Mouse (Mus musculus) olfactory bulb, adult 2 months (tissue): ENCODE measurements at regions not wholly inside any gene's neighbourhood (a gene's known extent, or its start where the extent isn't known, plus 50 kb on each side); places are given as distances from the start of the nearest gene placed in this dataset.

ENCODE experiments used
- H3K27ac ChIP-seq: fragments of 200-500 bp; 2 replicates; pipeline ENCODE4 v1.5.1; 2012; ENCODE audit warnings: low read depth, low read length; ENCODE audit not compliant: insufficient read depth
- H3K4me1 ChIP-seq: fragments of 200-500 bp; 2 replicates; pipeline ENCODE4 v1.6.1; 2012; ENCODE audit warnings: low read length; ENCODE audit not compliant: control insufficient read depth, insufficient read depth
- H3K4me3 ChIP-seq: fragments of 200-500 bp; 2 replicates; pipeline ENCODE4 v1.5.1; 2012; ENCODE audit warnings: mild to moderate bottlenecking, low read depth, low read length, moderate library complexity; ENCODE audit not compliant: insufficient read depth
- CTCF ChIP-seq: fragments of 200-500 bp; IDR thresholded peaks from 2 replicates; pipeline ENCODE4 v1.5.1; 2012; ENCODE audit warnings: low read depth, mild to moderate bottlenecking, low read length, moderate library complexity; ENCODE audit not compliant: insufficient read depth
- POLR2A ChIP-seq: fragments of 200-500 bp; IDR thresholded peaks from 2 replicates; pipeline ENCODE4 v1.6.1; 2012; ENCODE audit warnings: mild to moderate bottlenecking, low read depth, low read length, moderate library complexity; ENCODE audit not compliant: insufficient read depth
- WGBS: fragments of 180-500 bp; shearing (Covaris S2); methylation state at CpG from one replicate; pipeline ENCODE4 v1.1.7; 2018; 5-methylcytosine and 5-hydroxymethylcytosine counted together

DNA sequence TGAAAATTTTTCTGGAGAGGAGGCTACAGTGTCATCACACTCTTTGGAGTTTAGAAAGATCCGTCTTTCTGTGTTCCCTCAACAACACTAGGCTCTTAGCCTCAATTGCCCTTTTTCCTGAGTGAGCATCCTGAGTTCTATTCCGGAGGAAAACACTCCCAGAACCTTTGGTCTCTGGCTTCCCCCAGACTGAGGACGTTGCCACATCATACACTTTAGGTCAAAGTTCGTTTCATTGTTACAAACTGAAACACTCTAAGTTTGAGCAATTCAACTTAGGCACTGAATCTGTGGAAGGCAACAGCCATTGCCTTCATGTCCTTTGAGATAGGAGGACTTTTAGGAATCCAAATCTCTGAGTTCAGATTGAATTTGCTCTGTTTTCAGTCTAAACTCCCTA is 85.0 kb downstream of the Arl4a start:
- TF ChIP-seq CTCF (no peak), POLR2A (no peak)
- H3K4me3 ChIP-seq: no peak overlapping the region
- 90% methylated on average over 4 of the region's 4 CpGs for WGBS
- H3K27ac ChIP-seq: no peak overlapping the region
- peaks cover 3% of the 10 kb centered on the region; the same call in 1 of the 2 replicates for H3K4me1 ChIP-seq

DNA sequence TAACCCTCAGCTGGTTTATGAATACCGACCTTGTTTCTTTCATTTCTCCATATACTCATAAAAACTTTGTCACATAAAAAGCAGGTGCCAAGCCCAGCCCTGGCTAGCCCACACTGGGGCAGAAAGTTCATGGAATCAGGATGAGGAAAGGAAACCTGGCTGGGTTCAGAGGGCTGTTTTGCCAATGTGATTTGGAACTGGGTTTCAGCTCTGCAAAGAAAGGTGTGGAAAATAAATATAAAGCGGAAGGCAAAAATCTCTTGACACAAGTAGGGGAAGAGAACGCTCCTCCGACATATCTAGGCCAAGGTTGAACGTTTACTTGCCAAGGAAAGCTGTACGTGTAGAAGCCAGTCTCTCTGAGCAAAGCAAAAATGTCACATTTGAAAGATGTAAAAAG is 85.9 kb downstream of the Arl4a start:
- H3K4me3 ChIP-seq: no peak overlapping the region
- 91% methylated on average over 6 of the region's 6 CpGs for WGBS
- TF ChIP-seq POLR2A: no peak
- TF ChIP-seq CTCF: no peak
- H3K4me1 ChIP-seq: peaks cover 3% of the 10 kb centered on the region; the same call in 1 of the 2 replicates
- H3K27ac ChIP-seq: no peak overlapping the region

DNA sequence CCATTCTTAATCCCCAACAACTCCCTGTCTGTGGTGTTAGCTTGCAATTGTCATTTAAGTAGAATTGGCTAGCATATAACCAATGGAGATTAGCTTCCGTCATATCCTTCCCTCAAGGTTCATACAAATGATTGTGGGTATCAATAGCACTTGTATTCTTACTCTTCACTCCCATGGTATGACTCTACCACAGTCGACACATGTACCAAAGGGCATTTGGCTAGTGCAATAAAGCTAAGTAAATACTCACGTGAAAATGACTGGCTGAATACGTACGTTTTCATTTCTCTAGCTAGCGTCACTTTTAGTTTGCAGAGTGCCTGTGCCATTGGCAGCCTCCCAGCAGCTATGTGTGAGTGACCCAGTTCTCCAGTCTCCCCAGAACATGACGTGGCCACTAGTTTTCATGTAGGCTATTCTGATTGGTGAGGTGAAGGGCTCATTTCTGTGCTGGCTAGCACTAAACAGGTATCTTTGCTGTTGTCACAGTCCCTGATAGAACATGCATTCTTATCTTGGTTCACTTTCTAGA is 87.5 kb downstream of the Arl4a start:
- 62% methylated on average over 7 of the region's 7 CpGs for WGBS

DNA sequence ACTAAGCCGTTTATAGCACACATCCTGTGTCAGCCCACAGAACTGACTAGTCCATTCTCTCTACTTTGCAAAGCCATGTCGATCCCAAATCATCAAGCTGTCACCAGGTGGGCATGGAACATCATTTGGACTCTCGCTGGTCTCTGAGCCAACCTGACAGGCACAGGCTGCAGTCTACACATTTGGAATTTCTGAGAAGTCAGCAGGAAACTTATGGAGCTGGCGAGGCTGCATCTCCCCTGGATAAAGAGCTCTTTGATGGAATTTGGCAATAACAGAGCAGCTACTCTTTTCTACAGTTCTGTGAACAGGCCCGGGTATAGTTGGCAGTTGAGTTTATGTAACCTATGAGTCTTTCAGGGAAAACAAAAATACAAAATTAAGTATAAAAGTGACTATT is 94.9 kb downstream of the Arl4a start:
- WGBS: 53% methylated on average over 5 of the region's 5 CpGs
- TF ChIP-seq CTCF (no peak), POLR2A (no peak)
- H3K27ac ChIP-seq: no peak overlapping the region
- H3K4me1 ChIP-seq: no peaks in the 10 kb centered on the region
- H3K4me3 ChIP-seq: no peak overlapping the region

More for the DNA sequence above, 87.5 kb downstream of the Arl4a start:
- TF ChIP-seq POLR2A (no peak), CTCF (no peak)
- Histone ChIP-seq H3K27ac (no peak overlapping the region), H3K4me3 (no peak overlapping the region), H3K4me1 (no peaks in the 10 kb centered on the region)

DNA sequence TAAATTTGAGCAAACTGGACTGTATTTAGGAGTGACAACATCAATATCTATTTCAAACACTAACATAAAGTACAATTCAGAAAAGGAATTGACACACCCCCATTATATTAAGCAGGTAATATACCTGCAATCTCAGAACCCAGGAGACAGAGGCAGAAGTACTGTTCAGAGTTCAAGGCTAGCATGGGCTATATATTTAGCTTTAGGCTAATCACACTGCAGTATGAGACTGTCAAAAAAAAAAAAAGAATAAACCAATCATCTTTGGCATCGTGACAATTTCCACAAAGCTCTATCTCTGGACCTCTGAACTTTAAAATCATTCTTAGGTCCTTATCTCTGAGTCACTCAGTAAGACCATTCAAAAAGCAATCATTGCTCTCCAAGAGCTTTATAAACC is 96.7 kb downstream of the Arl4a start:
- WGBS: 88% methylated on average over 1 of the region's 1 CpGs
- TF ChIP-seq POLR2A (no peak), CTCF (no peak)
- H3K4me1 ChIP-seq: no peaks in the 10 kb centered on the region
- H3K4me3 ChIP-seq: no peak overlapping the region
- H3K27ac ChIP-seq: no peak overlapping the region

DNA sequence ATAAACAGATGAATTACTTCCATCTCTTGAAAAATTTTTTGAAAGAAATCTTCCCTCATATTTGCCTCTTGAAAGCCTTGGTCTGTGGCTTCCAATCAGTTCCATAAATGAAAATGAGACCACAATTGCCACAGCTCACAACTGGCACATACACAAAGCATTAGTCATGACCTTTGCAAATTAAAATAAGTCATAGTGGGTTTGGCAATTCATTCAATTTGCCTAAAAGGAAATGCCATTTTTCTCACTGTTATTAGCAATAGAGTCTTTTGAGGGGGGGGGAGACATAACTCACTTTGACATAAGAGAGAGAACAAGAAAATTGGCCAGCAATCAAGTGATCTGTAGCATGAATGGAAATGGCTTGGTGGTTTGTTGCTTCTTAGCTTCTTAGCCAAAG is 98.8 kb downstream of the Arl4a start:
- Histone ChIP-seq H3K27ac (no peak overlapping the region), H3K4me1 (no peaks in the 10 kb centered on the region), H3K4me3 (no peak overlapping the region)
- TF ChIP-seq CTCF: no peak
- TF ChIP-seq POLR2A: no peak

DNA sequence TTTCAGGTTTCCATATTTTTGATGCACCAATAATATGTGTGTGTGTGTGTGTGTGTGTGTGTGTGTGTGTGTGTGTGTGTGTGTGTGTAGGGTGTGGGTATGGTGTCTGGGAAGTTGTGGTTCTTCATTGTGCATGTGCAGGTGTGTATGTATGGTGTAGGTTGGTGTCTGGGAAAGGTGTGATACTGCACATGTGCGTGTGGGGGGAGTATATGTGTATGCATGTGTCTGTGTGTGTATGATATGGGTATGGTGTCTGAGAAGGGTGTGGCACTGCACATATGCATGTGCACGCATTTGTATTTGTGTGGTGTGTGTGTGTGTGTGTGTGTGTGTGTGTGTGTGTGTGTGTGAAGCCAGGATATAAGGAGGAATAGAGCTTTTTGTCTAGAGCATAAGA is 99.6 kb downstream of the Arl4a start:
- no peak overlapping the region for H3K4me3 ChIP-seq
- TF ChIP-seq CTCF (no peak), POLR2A (no peak)
- no peak overlapping the region for H3K27ac ChIP-seq
- no peaks in the 10 kb centered on the region for H3K4me1 ChIP-seq
- WGBS: 97% methylated on average over 2 of the region's 2 CpGs

DNA sequence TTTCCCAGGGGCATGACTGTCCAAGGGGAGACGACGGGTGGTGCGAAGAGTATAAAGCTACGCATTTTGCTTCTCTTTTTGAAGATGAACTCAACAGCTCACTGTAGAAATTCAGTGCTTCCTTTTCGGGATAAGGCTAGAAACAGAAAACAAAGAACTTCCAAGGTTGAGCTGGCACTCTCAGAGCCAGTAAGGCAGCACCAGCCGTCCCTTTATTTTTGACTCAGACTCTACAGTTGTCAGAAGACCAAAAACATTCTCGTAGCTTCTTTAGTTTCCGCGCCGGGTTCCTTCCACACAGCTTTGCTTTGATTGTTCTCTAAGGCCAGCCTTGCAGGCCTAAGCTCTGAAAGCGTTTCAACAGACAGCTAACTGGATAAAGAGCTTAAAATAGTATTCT is 101.5 kb downstream of the Arl4a start:
- H3K4me3 ChIP-seq: no peak overlapping the region
- TF ChIP-seq CTCF (no peak), POLR2A (no peak)
- 46% methylated on average over 11 of the region's 11 CpGs for WGBS
- no peaks in the 10 kb centered on the region for H3K4me1 ChIP-seq
- H3K27ac ChIP-seq: no peak overlapping the region

DNA sequence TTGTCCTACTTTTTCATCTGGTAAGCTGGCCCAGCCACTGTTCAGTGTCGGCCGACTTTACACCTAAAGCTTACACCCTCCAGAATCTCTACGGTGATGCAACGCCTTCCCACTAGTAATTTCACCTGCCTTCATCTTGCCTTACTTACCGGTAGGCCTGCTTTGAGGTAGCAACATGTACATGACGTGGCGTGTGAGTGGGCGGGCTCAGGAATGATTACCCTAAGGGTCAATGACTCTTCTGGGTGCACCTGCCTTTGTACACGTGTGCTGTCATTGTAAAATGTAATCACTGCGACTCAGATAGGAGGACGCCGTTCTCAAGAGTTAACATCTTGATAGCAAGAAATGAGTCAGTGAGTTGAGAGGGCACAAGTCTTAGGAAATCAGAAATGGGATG is 102.0 kb downstream of the Arl4a start:
- Histone ChIP-seq H3K4me3 (no peak overlapping the region), H3K27ac (no peak overlapping the region), H3K4me1 (no peaks in the 10 kb centered on the region)
- TF ChIP-seq CTCF: no peak
- no peak for TF ChIP-seq POLR2A
- 93% methylated on average over 12 of the region's 12 CpGs for WGBS

DNA sequence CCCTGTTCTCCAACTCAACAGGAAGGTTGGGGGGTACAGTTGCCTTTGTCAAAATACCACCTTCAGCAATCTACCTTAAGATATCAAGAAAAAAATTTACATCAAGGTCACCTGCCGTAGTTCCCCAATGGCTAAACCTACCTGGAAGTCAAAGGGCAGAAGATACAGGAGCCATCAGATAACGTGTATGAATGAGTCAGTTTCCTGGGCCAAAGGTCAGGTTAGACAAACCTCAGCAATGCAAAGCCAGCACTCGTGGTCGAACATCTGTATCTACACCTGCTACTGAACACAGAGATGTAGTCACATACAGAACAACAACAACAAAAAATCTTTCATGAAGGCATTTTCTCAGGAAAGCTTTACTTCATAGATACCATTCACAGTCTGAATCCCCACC is 102.9 kb downstream of the Arl4a start:
- TF ChIP-seq CTCF (no peak), POLR2A (no peak)
- H3K27ac ChIP-seq: no peak overlapping the region
- H3K4me1 ChIP-seq: no peaks in the 10 kb centered on the region
- 92% methylated on average over 4 of the region's 4 CpGs for WGBS
- no peak overlapping the region for H3K4me3 ChIP-seq
